Mouse (Mus musculus): ENCODE measurements around the gene Diras1. TPM values are rescaled to one million over a fixed set of nuclear protein-coding genes. Genes with fewer than 3 reads are reported as not detected.
"Not testable (repeated sequence)": the region's sequence is repeated elsewhere in the genome, so short reads cannot be mapped to it uniquely, and the experiment has no call there.

Diras1 gene
- total and polyA plus RNA-seq, 3 experiments, result not detected

- no peak for TF ChIP-seq SMC3 (IDR thresholded peaks at IDR 0.05; ENCODE audit: low read depth, low read length)
- peak; percentile 97 for TF ChIP-seq NRF1 (IDR thresholded peaks at IDR 0.05; ENCODE audit: low read depth, low read length)
These were observed 44.4 kb upstream of the Diras1 start, which contains the start of gene Thop1 (continued) for GRCm38 (mm10) chr10:81069836-81070235.

DNA sequence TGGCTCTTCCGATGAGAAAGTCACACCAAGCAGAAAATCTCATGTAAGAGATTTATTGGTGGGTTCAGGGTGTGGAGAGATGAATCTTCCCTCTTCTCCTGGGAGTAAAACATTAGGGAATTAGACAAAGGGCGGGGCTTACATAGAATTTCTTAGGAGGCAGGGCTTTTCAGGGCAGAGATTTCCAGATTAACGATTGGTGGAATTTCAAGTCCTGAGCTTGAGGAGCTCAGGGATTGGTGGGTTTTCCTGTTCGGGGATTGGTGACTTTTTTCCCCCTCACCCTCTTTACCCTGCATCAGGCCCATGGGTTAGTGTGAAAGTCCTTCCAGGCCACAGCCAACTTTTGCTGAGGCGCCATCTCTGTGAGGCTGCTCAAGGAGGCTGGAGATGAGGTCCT, 43.2 kb upstream of the Diras1 start:
- Histone ChIP-seq H3K9ac (ENCODE audit: insufficient read depth, low read depth) (no peak overlapping the region), H3K79me2 (replicated peaks; ENCODE audit: control insufficient read depth, extremely low read depth, insufficient read depth, poor library complexity, severe bottlenecking) (peaks cover 19% of the 10 kb centered on the region), H3K36me3 (replicated peaks in 1 of 2; ENCODE audit: control insufficient read depth in 1 of 2, insufficient read depth in 1 of 2, low read length in 1 of 2) (peaks cover 11 to 25% of the 10 kb centered on the region in 2 experiments), H3K9me3 (replicated peaks; ENCODE audit: low read length) (peaks cover 7% of the 10 kb centered on the region), H3K27me3 (replicated peaks) (peaks cover 25% of the 10 kb centered on the region), H3K27ac (ENCODE audit: insufficient read depth, low read depth) (no peak overlapping the region), H3K4me2 (ENCODE audit: insufficient read depth, low read depth, poor library complexity, severe bottlenecking) (no peak overlapping the region), H3K4me3 (replicated peaks in 1 of 3; ENCODE audit: low read depth in 2 of 3, low read length in 2 of 3, poor library complexity in 1 of 3) (no peak overlapping the region), H3K4me1 (ENCODE audit: control insufficient read depth in 1 of 2, insufficient read depth in 2 of 2) (peaks cover 6 to 24% of the 10 kb centered on the region in 2 experiments)
- no peak for DNase-seq (ENCODE audit: extremely low read depth)
- in situ Hi-C loops (cut with MboI; ENCODE audit: low pct_ligation_motif_present, low pct_unique_long_range_greater_than_20kb, low sequenced_read_pairs), result no loop called here
- dilution Hi-C loops (cut with MboI; ENCODE audit: extremely low pct_ligation_motif_present, extremely low pct_unique_long_range_greater_than_20kb, low sequenced_read_pairs), result no loop called here
- TF ChIP-seq MAFK (IDR thresholded peaks at IDR 0.05; ENCODE audit: insufficient replicate concordance, low read length) (no peak), NRF1 (IDR thresholded peaks at IDR 0.05; ENCODE audit: low read depth, low read length) (no peak), ZNF384 (IDR thresholded peaks at IDR 0.05; ENCODE audit: low read depth, low read length) (no peak), RCOR1 (conservative IDR thresholded peaks at IDR 0.05; ENCODE audit: low read depth, low read length) (no peak), JUND (conservative IDR thresholded peaks at IDR 0.05; ENCODE audit: low read depth, low read length) (no peak), KAT2A (IDR thresholded peaks at IDR 0.05; ENCODE audit: insufficient replicate concordance, low read length) (no peak), NELFE (IDR thresholded peaks at IDR 0.05; ENCODE audit: low read depth, low read length) (no peak), GABPA (IDR thresholded peaks at IDR 0.05; ENCODE audit: insufficient replicate concordance, low read depth, low read length) (no peak), ZC3H11A (IDR thresholded peaks at IDR 0.05; ENCODE audit: low read depth, low read length) (no peak), TCF12 (IDR thresholded peaks at IDR 0.05; ENCODE audit: low read depth, low read length) (no peak), ZKSCAN1 (IDR thresholded peaks at IDR 0.05; ENCODE audit: borderline replicate concordance, low read depth, low read length) (no peak), UBTF (IDR thresholded peaks at IDR 0.05; ENCODE audit: low read depth, low read length) (no peak), MAZ (IDR thresholded peaks at IDR 0.05; ENCODE audit: low read depth, low read length) (no peak), MAX (IDR thresholded peaks at IDR 0.05; ENCODE audit: low read length) (no peak), MEF2A (IDR thresholded peaks at IDR 0.05; ENCODE audit: borderline replicate concordance, low read depth, low read length) (no peak), USF2 (conservative IDR thresholded peaks at IDR 0.05; ENCODE audit: low read depth, low read length) (no peak), HCFC1 (IDR thresholded peaks at IDR 0.05; ENCODE audit: low read depth, low read length) (no peak)

- H3K79me2 ChIP-seq (replicated peaks; ENCODE audit: control insufficient read depth, extremely low read depth, insufficient read depth, poor library complexity, severe bottlenecking); in situ Hi-C loops (cut with MboI; ENCODE audit: low pct_ligation_motif_present, low pct_unique_long_range_greater_than_20kb, low sequenced_read_pairs); H3K36me3 ChIP-seq (replicated peaks in 1 of 2; ENCODE audit: control insufficient read depth in 1 of 2, insufficient read depth in 1 of 2, low read length in 1 of 2); H3K4me3 ChIP-seq (replicated peaks in 1 of 3; ENCODE audit: low read depth in 2 of 3, low read length in 2 of 3, poor library complexity in 1 of 3); dilution Hi-C loops (cut with MboI; ENCODE audit: extremely low pct_ligation_motif_present, extremely low pct_unique_long_range_greater_than_20kb, low sequenced_read_pairs); H3K4me2 ChIP-seq (ENCODE audit: insufficient read depth, low read depth, poor library complexity, severe bottlenecking); H3K4me1 ChIP-seq (ENCODE audit: control insufficient read depth in 1 of 2, insufficient read depth in 2 of 2); H3K9me3 ChIP-seq (replicated peaks; ENCODE audit: low read length); H3K9ac ChIP-seq (ENCODE audit: insufficient read depth, low read depth); DNase-seq (ENCODE audit: extremely low read depth); H3K27ac ChIP-seq (ENCODE audit: insufficient read depth, low read depth): not testable (repeated sequence)
- H3K27me3 ChIP-seq (replicated peaks), result peaks cover 25% of the 10 kb centered on the region
These were observed 39.1 kb upstream of the Diras1 start for GRCm38 (mm10) chr10:81064519-81064918.
